Mouse (Mus musculus) kidney, postnatal 36 days (tissue): ENCODE data around the gene Ermap.

Source experiments
- DNase-seq, 2 experiments: peaks; one replicate each; pipeline ENCODE4 v3.0.0; 2021 to 2022; ENCODE audit warnings: mixed read lengths in 2 of 2

Ermap gene

GRCm38 (mm10) chr4:119183525-119183924 is 6.3 kb downstream of the Ermap start:
- DNase-seq = no peak

GRCm38 (mm10) chr4:119181456-119181855 is 8.4 kb downstream of the Ermap start:
- DNase-seq = no peak

- DNase-seq = no peak
These were observed 9.6 kb downstream of the Ermap start for GRCm38 (mm10) chr4:119180133-119180707.

GRCm38 (mm10) chr4:119178331-119178730 is 11.5 kb downstream of the Ermap start:
- peak; percentile 45 to 50 for DNase-seq

DNA sequence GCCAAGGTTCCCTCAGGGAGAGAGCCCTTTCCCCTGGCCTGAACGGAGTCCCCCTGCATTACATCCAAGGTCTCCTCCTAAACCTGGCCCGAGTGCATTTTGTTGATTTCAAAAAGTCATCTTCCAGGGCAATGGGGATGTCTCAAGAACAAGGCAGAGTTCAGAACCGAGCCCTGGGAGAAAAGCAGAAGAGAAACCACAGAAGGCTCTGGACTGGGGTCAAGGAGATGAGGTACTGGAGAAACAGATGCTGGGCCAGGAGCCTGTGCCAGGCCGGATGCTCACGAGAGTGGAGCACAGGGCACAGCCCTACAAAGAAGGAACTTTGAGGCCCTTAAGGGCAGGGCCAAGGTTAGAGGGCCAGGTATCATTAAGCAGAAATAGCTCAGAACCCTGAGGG is 12.1 kb downstream of the Ermap start:
- DNase-seq = no peak

GRCm38 (mm10) chr4:119173851-119174453 is 15.9 kb downstream of the Ermap start, which contains the start of gene Zfp691:
Zfp691 (minus strand) TSS chr4:119174195.
- peak; percentile 95 to 99 for DNase-seq

- peak in 1 of 2 experiments; percentile 5 for DNase-seq
These were observed 16.7 kb downstream of the Ermap start for GRCm38 (mm10) chr4:119172919-119173650.

DNA sequence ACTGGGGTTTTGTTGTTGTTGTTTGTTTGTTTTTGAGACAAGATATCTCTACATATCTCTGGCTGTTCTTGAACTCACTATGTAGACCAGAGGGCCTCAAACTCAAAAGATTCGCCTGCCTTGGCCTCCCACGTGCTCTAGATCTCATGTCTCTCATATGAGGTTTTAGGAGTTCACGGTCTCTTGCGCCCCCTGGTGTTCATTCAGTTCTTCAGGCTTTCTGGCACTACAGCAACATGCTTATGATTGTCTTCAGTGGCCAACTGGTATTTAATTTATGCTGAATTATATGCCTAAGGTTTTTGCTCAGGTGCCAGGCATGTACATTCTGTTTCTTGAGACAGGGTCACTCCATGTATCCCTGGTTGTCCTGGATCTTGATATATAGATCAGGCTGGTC is 22.1 kb downstream of the Ermap start:
- peak; percentile 86 to 93 for DNase-seq

DNA sequence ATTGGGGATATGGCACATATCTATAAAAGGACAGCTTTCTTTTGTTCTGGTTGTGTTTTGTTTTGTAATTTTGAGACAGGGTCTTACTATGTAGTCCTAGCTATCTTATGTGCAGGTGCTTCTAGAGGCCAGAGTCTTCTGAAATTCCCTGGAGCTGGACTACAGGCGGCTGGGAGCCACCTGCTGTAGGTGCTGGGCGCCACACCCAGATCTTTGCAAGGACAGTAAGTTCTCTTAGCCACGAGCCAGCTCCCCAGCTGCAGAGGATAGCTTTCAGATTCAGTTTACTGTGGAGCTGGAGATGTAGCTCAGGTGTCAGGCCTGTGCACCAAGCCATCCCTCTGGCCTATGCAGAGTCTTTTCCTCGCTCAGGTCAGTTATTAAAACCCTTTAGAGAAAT is 22.7 kb downstream of the Ermap start:
- no peak for DNase-seq

DNA sequence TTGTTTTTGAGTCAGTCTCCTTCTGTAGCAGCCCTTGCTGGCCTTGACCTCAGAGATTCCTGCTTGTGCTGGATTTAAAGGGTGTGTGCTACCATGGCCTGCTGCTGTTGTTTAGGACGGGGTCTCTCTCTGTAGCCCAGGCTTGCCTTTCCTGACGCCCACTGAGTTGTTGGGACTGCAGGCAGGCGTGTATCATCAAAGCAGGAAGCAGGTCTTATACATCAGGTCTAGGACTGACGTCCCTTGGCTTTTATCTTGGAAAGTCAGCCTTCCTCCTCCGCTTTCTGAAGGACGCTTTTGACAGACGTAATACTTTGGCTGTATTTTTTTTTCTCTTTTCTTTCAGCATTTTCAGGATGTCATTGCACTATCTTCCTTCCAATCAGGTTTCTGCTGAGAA is 23.9 kb downstream of the Ermap start:
- no peak for DNase-seq

GRCm38 (mm10) chr4:119162990-119163389 is 26.8 kb downstream of the Ermap start:
- no peak for DNase-seq

GRCm38 (mm10) chr4:119161358-119161757 is 28.5 kb downstream of the Ermap start:
- no peak for DNase-seq

GRCm38 (mm10) chr4:119157891-119158290 is 31.9 kb downstream of the Ermap start:
- no peak for DNase-seq

GRCm38 (mm10) chr4:119157186-119157585 is 32.6 kb downstream of the Ermap start:
- DNase-seq = peak; percentile 69 to 89

- DNase-seq = no peak
These were observed 41.1 kb downstream of the Ermap start for GRCm38 (mm10) chr4:119148741-119149140.

DNA sequence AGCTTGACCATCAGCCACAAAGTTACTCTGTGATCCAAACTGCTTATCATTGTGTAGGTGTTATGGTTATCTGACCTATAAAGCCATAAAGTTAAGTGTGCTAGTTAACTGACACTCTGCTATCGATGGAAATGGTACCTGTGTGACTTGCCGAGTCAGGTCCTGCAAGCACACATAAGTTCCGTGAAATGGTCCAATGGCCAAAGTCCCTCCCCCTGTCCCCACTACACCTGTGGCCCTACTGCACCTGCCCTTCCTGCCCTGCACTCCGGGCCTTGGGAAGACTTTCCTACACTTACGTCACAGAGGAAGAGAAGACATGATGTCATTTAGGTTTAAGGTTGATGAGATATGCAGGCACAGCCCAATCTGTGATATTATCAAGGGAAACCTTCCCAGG is 42.5 kb downstream of the Ermap start:
- DNase-seq = no peak

- no peak for DNase-seq
These were observed 43.0 kb downstream of the Ermap start for GRCm38 (mm10) chr4:119146816-119147215.

DNA sequence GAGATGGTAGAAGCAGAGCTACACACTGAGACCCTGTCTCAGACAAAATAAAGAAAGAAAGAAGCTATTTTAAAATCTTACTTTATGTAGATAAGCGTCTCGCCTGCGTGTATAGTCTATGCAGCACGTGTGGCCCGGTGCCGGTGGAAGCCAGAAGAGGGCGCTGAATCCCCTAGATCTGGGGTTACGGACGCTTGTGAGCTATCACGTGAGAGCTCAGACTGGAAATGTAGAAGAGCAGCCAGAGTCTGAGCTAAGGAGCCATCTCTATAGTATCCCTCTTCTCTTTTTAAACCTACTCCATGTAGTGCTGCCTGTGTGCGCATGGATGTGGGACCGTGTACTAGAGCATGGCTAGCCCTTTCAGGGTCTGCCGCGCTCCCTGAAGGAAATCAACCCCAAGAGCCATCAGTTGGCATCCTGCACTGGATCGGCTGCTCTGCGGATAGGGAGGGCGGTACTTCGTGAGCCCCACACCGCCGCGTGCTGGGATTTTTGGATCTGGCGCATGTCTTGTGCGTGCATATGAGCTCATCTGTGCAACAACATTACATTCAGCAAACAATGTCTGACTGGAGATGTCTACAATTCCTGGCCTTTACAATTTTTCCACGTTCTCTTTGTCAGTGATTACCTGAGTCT is 47.5 kb downstream of the Ermap start:
- peak; percentile 54 to 79 for DNase-seq

DNA sequence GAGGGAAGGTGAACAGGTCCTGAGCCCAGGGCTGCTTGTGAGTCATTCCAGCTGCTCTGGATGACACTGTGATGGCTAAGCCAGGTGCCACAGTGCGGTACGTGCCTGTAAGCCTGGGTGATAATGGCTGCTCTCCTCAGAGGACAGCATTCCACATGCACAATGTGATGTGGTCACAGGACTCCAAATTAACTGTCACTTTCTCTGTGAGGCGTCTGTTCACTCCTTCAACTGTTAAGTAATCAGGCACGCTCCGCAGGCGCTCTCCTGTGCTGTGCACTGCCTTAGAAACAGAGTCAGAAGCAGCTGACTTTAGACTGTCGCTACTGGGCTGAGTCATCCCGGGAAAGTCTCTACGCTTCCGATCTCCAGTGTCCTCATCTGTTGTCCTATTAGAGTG is 48.6 kb downstream of the Ermap start:
- no peak for DNase-seq

GRCm38 (mm10) chr4:119140126-119140525 is 49.7 kb downstream of the Ermap start:
- DNase-seq = peak; percentile 52 to 75

GRCm38 (mm10) chr4:119138776-119139175 is 51.0 kb downstream of the Ermap start:
- DNase-seq = no peak

- peak; percentile 83 to 89 for DNase-seq
These were observed 51.6 kb downstream of the Ermap start for GRCm38 (mm10) chr4:119138171-119138570.

- DNase-seq = no peak
These were observed 52.5 kb downstream of the Ermap start for GRCm38 (mm10) chr4:119137313-119137712.

DNA sequence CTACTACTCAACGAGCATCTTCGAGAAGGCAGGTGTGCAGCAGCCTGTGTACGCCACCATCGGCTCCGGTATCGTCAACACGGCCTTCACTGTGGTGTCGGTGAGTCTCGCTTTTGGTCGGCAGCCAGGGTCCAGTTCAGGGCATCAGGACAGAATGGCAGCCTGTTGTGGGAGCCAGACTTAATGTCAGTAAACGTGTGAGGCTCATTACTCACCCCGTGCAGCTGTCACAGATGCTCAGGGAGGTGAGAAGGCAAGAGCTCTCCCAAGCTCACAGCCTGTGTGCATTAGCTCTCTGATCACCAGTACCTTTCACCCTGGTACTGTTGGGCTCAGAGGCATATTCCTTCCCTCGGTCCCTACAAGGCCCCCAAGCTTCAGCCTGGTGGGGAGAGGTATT is 56.0 kb downstream of the Ermap start:
- DNase-seq = no peak
